Mouse (Mus musculus) embryonic facial prominence, embryonic 14.5 days (tissue): Measurements from ENCODE around the gene Tmprss9. TPM values are rescaled to one million over a fixed set of nuclear protein-coding genes. Genes with fewer than 3 reads are reported as not detected.

Source experiments
- ATAC-seq: fragments of 200-750 bp; cut with Nextera tagmentation; 2 replicates; pipeline ENCODE4 v1.8.0; 2017; ENCODE audit warnings: low read depth, moderate number of reproducible peaks, moderate TSS enrichment
- DNase-seq: peaks from one replicate; pipeline ENCODE4 v3.0.0-alpha.2; 2015; ENCODE audit warnings: low spot score
- H3K27ac ChIP-seq: fragments of 300-500 bp; sonication (generic); replicated peaks from 2 replicates; pipeline ENCODE4 v1.5.1; 2014; ENCODE audit warnings: low read depth, mild to moderate bottlenecking, low read length, moderate library complexity
- H3K27me3 ChIP-seq: fragments of 300-500 bp; sonication (generic); replicated peaks from 2 replicates; pipeline ENCODE4 v1.6.1; 2014; ENCODE audit warnings: low read length; ENCODE audit not compliant: control insufficient read depth, insufficient read depth
- H3K36me3 ChIP-seq: fragments of 300-500 bp; sonication (generic); 2 replicates; pipeline ENCODE4 v1.6.1; 2014; ENCODE audit warnings: low read length, mixed read lengths; ENCODE audit not compliant: control insufficient read depth, insufficient read depth
- H3K4me1 ChIP-seq: fragments of 300-500 bp; sonication (generic); 2 replicates; pipeline ENCODE4 v1.6.1; 2014; ENCODE audit warnings: antibody characterized with exemption, low read length; ENCODE audit not compliant: control insufficient read depth, insufficient read depth
- H3K4me2 ChIP-seq: fragments of 300-500 bp; sonication (generic); 2 replicates; pipeline ENCODE4 v1.6.1; 2014; ENCODE audit warnings: low read depth, mild to moderate bottlenecking, low read length, moderate library complexity, mixed read lengths
- H3K4me3 ChIP-seq: fragments of 300-500 bp; sonication (generic); 2 replicates; pipeline ENCODE4 v1.5.1; 2014; ENCODE audit warnings: low read depth, mild to moderate bottlenecking, low read length
- H3K9ac ChIP-seq: fragments of 300-500 bp; sonication (generic); 2 replicates; pipeline ENCODE4 v1.6.1; 2014; ENCODE audit warnings: low read depth, mild to moderate bottlenecking, low read length, moderate library complexity, mixed read lengths
- H3K9me3 ChIP-seq: fragments of 300-500 bp; sonication (generic); 2 replicates; pipeline ENCODE4 v1.6.1; 2016; ENCODE audit warnings: low read length; ENCODE audit not compliant: control insufficient read depth
- WGBS: fragments of 180-500 bp; shearing (Covaris S2); extraction: QIAGEN DNeasy Blood & Tissue Kit; methylation state at CpG from one replicate; pipeline ENCODE4 v1.1.7; 2014; 5-methylcytosine and 5-hydroxymethylcytosine counted together
- polyA plus RNA-seq: library from polyadenylated mRNA; unstranded; fragments of >200 nt; fragmentation: Nextera tagmentation; extraction: Ambion mirVana; gene quantifications from 2 replicates; pipeline ENCODE4 v1.2.1, GENCODE M21; 2014

The Tmprss9 gene
- polyA plus RNA-seq, 1 experiment from 2014 or later = 0.06 TPM

- no peaks in the 10 kb centered on the region for H3K9me3 ChIP-seq
- H3K4me3 ChIP-seq = no peak overlapping the region
- H3K36me3 ChIP-seq = no peaks in the 10 kb centered on the region
- H3K27ac ChIP-seq = no peak overlapping the region
- no peaks in the 10 kb centered on the region for H3K4me1 ChIP-seq
- H3K27me3 ChIP-seq = no peaks in the 10 kb centered on the region
- ATAC-seq = 0 out of 2 replicates have a peak, but pooled peaks have one; percentile 19
- 25% methylated on average over 10 of the region's 10 CpGs for WGBS
- H3K9ac ChIP-seq = no peak overlapping the region
- peak; percentile 27 for DNase-seq
- H3K4me2 ChIP-seq = no peak overlapping the region
These were observed 9.7 kb downstream of the Tmprss9 start for GRCm38 (mm10) chr10:80881301-80881700.

DNA sequence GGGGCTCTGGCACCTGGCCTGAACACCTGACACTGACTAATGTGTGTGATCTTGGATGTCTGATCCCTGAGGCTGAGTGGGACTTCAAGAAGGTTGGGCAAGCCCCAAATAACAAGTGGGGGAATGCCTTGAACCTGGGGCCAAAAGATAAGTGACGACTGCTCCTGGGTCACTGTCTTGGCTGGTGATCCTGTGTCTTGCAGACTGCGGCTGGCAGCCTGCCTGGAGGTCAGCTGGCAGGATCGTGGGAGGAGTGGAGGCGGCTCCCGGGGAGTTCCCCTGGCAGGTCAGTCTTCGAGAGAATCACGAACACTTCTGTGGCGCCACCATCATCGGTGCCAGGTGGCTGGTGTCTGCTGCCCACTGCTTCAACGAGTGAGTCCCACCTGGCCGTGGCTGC is 15.5 kb downstream of the Tmprss9 start:
- Histone ChIP-seq H3K9ac (no peak overlapping the region), H3K36me3 (no peaks in the 10 kb centered on the region), H3K27me3 (0 out of 2 replicates have a peak, but pooled peaks cover 5% of the 10 kb centered on the region), H3K4me2 (no peak overlapping the region), H3K9me3 (no peaks in the 10 kb centered on the region), H3K4me3 (no peak overlapping the region), H3K4me1 (no peaks in the 10 kb centered on the region), H3K27ac (no peak overlapping the region)
- 76% methylated on average over 11 of the region's 11 CpGs for WGBS
- no peak for DNase-seq
- ATAC-seq = no peak

DNA sequence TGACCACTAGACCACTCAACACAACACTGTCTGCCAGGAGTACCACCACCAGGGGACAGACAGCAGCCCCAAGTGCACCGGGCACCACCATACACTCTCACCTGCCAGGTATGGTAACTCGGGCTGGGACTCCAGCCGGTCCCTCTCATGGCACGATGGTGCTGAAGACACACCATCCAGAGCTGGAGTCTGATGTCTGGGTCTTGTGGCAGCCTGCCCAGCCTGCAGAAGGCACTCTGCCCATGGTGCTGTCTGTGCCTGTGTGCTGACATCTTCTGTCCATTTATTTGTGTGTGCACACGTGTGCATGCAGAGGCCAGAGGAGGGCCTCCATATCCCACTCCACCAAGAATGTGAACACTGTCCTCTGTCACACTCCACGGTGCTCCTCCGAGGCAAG is 23.5 kb downstream of the Tmprss9 start:
- no peak overlapping the region for H3K9ac ChIP-seq
- peaks cover 11% of the 10 kb centered on the region; the same call in 1 of the 2 replicates for H3K36me3 ChIP-seq
- WGBS = 83% methylated on average over 7 of the region's 7 CpGs

DNA sequence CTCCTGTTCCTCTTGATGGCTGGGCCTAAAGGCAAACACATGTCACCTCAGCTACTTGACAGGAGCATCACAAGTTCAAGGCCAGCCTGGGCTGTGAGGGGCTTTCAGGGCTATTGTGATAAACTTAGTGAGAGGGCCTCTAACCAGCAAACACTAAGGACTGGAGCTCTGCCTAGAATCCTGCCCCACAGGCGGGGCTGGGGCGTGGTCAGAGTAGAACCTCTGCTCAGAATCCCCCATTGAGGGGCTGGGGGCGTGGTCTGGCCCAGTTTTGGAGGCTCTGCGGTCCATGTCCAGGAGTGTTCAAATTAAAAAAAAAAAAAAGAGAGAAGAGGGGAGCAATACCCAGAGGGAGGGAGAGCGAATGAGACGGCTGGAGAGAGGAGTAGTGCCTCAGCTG is 24.0 kb downstream of the Tmprss9 start:
- H3K36me3 ChIP-seq = peaks cover 11% of the 10 kb centered on the region; the same call in 1 of the 2 replicates
- H3K4me1 ChIP-seq = peaks cover 10% of the 10 kb centered on the region
- DNase-seq (no peak), ATAC-seq (no peak)
- H3K4me3 ChIP-seq = no peak overlapping the region
- no peak overlapping the region for H3K9ac ChIP-seq
- H3K9me3 ChIP-seq = no peaks in the 10 kb centered on the region
- H3K27ac ChIP-seq = no peak overlapping the region
- no peak overlapping the region for H3K4me2 ChIP-seq
- no peaks in the 10 kb centered on the region for H3K27me3 ChIP-seq
- 87% methylated on average over 6 of the region's 6 CpGs for WGBS

More for the DNA sequence above, 23.5 kb downstream of the Tmprss9 start:
- ATAC-seq (no peak), DNase-seq (no peak)
- Histone ChIP-seq H3K4me3 (no peak overlapping the region), H3K27me3 (no peaks in the 10 kb centered on the region), H3K4me2 (no peak overlapping the region), H3K27ac (no peak overlapping the region), H3K4me1 (peaks cover 10% of the 10 kb centered on the region), H3K9me3 (no peaks in the 10 kb centered on the region)

- no peaks in the 10 kb centered on the region for H3K9me3 ChIP-seq
- no peak overlapping the region for H3K4me3 ChIP-seq
- no peak overlapping the region for H3K9ac ChIP-seq
- H3K27ac ChIP-seq = no peak overlapping the region
- 76% methylated on average over 21 of the region's 24 CpGs for WGBS
- DNase-seq (no peak), ATAC-seq (no peak)
- no peak overlapping the region for H3K4me2 ChIP-seq
- H3K27me3 ChIP-seq = no peaks in the 10 kb centered on the region
- peaks cover 10% of the 10 kb centered on the region for H3K4me1 ChIP-seq
- peaks cover 11% of the 10 kb centered on the region; the same call in 1 of the 2 replicates for H3K36me3 ChIP-seq
These were observed 25.2 kb downstream of the Tmprss9 start for GRCm38 (mm10) chr10:80896581-80897485.

DNA sequence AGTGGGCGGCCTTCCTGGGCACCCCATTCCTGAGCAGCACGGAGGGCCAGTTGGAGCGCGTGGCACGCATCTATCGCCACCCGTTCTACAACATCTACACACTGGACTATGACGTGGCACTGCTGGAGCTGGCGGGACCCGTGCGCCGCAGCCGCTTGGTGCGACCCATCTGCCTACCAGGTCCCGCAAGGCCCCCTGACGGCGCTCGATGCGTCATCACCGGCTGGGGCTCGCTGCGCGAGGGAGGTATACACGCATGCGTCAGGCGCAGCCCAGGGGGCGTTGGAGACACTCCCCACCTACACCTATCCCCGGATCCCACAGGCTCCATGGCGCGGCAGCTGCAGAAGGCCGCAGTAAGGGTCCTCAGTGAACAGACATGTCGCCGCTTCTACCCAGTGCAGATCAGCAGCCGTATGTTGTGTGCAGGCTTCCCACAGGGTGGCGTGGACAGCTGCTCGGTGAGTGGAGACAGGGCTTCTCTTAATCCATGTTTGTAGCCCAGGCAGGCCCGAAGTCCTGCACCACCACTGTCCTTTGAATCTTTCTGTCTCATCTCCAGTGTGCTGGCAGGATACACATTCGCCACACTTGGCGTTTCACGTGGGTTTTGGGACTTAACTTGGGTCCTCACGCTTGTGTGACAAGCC is 26.3 kb downstream of the Tmprss9 start:
- 26% methylated on average over 33 of the region's 41 CpGs for WGBS
- DNase-seq = peak; percentile 19
- Histone ChIP-seq H3K27me3 (no peaks in the 10 kb centered on the region), H3K4me3 (0 out of 2 replicates have a peak overlapping the region, but pooled peaks have one; percentile 11), H3K27ac (no peak overlapping the region), H3K36me3 (peaks cover 21% of the 10 kb centered on the region; the same call in 1 of the 2 replicates), H3K4me2 (peak overlapping the region; percentile 26), H3K9me3 (no peaks in the 10 kb centered on the region), H3K4me1 (peaks cover 10% of the 10 kb centered on the region), H3K9ac (peak overlapping the region; percentile 51; the same call in 1 of the 2 replicates)
- ATAC-seq = no peak

DNA sequence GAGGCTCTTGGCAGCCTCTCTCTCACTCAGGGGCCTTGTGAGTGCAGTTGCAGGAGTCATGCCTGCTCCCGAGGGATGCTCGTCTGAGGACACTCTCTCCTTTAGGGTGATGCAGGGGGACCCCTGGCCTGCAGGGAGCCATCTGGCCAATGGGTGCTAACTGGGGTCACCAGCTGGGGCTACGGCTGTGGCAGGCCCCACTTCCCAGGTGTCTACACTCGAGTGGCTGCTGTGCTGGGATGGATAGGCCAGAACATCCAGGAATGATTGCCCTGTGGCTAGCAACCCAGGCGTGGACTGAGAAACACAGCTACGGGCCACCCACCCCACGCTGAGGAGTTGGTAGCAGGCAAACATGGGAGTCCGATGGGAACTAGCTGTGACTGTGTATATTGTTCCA is 27.4 kb downstream of the Tmprss9 start:
- DNase-seq (no peak), ATAC-seq (no peak)
- Histone ChIP-seq H3K36me3 (peaks cover 31% of the 10 kb centered on the region), H3K9ac (0 out of 2 replicates have a peak overlapping the region, but pooled peaks have one; percentile 14), H3K27ac (no peak overlapping the region), H3K9me3 (no peaks in the 10 kb centered on the region), H3K27me3 (no peaks in the 10 kb centered on the region), H3K4me3 (no peak overlapping the region), H3K4me2 (peak overlapping the region; percentile 72), H3K4me1 (peaks cover 10% of the 10 kb centered on the region)
- WGBS = 94% methylated on average over 8 of the region's 8 CpGs

GRCm38 (mm10) chr10:80899591-80900317 is 28.1 kb downstream of the Tmprss9 start:
- 16% methylated on average over 23 of the region's 25 CpGs for WGBS
- peaks cover 38% of the 10 kb centered on the region for H3K36me3 ChIP-seq

More at GRCm38 (mm10) chr10:80899591-80900317, 28.1 kb downstream of the Tmprss9 start:
- Histone ChIP-seq H3K4me3 (peak overlapping the region; percentile 73), H3K9ac (peak overlapping the region; percentile 75), H3K27ac (no peak overlapping the region), H3K4me1 (peaks cover 10% of the 10 kb centered on the region), H3K4me2 (peak overlapping the region; percentile 72), H3K9me3 (no peaks in the 10 kb centered on the region), H3K27me3 (no peaks in the 10 kb centered on the region)
- ATAC-seq (no peak), DNase-seq (no peak)
